Mouse (Mus musculus) lung, adult 2 months (tissue): ENCODE measurements around the gene Icmt.

Source experiments
- CTCF ChIP-seq: fragments of 200-500 bp; IDR thresholded peaks from 2 replicates; pipeline ENCODE4 v1.5.1; 2011; ENCODE audit warnings: mild to moderate bottlenecking, low read length, control low read depth; ENCODE audit not compliant: insufficient read depth
- POLR2A ChIP-seq: fragments of 200-500 bp; IDR thresholded peaks from 2 replicates; pipeline ENCODE4 v1.6.1; 2011; ENCODE audit warnings: low read depth, mild to moderate bottlenecking, control low read depth, low read length, borderline replicate concordance; ENCODE audit errors: extremely low read depth

DNA sequence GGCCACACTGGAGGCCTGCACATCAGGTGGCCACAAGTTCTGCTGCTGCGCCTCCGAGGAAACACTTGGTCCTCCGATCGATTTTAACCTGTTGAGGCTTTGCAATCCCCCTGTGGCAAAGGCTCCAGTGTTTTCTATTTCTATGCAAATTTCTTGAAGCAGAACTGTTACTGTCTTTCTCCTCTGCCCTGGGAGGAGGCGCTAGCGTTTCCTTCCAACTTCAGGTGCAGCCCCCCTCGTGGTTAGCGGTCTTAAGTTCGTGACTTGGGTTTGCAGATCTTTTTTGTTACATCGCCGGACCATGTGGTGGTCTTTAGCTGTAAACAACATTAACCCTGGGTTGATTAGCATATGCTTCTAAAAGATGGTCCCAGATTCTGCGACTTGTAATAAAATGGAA, 36.6 kb downstream of the Icmt start:
- TF ChIP-seq CTCF (no peak), POLR2A (no peak)
